Mouse (Mus musculus) gastrocnemius, postnatal 25 days (tissue): ENCODE data around the gene Wfikkn2. TPM values are rescaled to one million over a fixed set of nuclear protein-coding genes. Genes with fewer than 3 reads are reported as not detected.
"Not testable (repeated sequence)": the region's sequence is repeated elsewhere in the genome, so short reads cannot be mapped to it uniquely, and the experiment has no call there.

Experiments used
- DNase-seq: peaks from one replicate; pipeline ENCODE4 v3.0.0; 2022
- long read RNA-seq, 2 experiments: library from polyadenylated mRNA; stranded (forward); transcript quantifications; one replicate each; pipeline ENCODE4 v2.0.0; 2021
- total RNA-seq, 2 experiments: library from RNA; stranded (reverse); gene quantifications; 1 replicate in 1 of 2; 2 replicates in 1 of 2; pipeline ENCODE4 v1.2.3; 2021

The Wfikkn2 gene
- total RNA-seq, result 1 to 10 TPM; 4.1 to 5.8 TPM
- long read RNA-seq, experiment 1, partial matches to known transcripts, result 0 of 2 reads
- long read RNA-seq, experiment 1, other reads (novel, unspliced or antisense), result 2 of 2 reads
- long read RNA-seq, experiment 2, partial matches to known transcripts, result 0 of 1 reads
- long read RNA-seq, experiment 2, other reads (novel, unspliced or antisense), result 1 of 1 reads

DNA sequence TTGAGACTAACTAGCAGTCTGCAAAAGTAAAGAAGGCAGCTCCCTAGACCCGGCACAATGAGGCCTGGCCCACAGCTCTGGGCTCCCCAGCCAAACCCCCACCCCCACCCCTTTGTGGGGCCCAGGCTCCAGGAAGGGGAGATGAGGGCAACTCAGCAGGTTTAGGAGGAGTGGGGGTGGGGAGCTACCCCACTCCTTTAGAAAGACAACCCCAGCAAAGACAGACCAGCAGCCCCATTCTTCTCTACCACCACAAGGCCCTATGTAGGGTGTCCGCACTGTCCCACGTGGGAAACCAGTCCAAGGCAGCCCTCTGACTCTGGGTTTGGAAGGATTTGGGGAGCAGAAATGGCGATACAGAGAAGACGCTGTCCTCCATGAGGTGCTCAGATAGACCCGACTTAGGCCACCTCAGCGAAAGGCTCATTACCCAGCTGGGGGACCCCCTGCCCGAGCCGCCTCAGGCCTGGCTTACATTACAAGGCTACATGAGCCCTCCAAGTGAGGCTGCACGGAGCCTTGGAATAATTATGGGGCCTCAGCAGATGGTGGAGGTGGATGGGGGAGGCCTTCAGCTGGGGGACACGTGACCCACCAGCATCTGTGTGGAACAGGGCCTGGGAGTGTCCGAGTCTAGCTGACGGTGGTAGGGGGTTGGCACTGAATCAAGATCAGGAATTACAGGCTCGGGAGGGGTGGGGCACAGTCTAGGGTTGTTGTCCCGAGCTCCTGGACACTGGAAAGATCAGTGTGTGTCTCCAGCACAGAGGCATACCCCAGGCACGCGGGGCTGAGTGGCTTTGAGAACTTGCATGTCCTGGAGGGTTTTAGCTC, at the start of gene Wfikkn2:
Wfikkn2 (minus strand) TSS at position 51 of the 834 bp plus-strand sequence.
- no peak for DNase-seq

DNA sequence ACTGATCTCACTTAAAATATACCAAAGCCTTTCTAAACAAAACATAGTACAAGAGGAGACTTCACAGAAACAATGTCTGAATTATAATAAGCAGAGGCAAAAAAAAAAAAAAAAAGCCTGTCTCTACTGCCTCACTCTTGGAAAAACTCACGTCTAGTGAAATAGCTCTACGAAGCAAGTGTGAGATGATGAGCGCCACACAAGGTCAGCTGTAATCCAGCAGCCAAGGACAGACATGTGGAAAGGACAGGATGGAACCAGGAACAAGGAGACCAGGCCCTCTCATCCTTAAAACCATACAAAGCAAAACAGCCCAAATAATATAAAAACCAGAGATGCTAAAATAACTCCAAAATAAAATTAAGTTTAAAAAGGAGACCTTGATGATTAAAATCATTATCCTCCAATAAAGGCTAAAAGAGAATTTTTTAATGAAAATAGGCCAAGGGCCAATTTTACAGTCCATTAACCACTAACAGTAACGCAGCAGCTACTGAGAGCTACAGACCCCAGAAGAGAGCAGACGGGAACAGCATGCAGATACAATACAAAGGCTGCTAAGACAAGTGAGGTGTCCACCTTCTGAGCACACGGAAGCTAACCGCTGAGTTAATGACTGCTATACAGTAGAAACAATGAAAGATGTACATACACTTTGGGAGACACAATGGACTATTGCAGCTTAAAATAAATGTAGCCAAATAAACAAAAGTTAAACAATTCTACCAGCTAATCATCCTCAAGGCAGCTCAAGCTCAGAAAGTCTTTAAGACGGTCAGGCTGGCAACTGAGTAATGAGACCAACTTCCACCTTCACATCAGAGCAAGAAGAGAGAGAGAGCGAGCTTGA, 49.4 kb upstream of the Wfikkn2 start:
- no peak for DNase-seq

DNA sequence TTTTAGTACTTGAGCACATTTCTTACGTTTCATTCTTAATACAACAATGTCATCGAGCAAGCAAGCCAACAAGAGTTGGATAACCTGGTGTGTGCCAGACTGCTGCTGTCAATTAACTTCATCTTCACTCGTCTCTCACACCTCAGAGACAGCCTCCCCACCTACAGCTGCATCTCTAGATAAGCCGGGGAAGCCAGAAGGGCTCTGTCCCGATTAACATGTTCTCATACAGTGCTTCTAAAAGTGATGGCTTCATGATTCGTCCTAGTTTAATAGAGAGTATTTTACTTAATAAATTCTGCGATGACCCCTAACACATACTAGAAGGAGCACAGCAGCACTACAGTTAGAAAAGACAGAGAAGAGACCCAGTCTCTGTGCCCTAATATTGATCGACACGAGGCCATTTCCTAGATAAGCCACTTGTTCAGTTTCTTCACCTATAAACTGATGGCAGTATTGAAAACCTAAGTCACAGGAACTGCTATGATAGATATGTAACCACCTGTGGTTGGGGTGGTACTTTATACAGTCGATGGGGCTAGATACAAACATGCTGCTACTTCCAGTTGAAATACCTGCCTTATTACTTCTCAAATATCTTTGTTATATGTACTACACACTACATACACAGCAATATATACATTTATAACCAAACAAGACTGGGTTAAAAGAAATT, 44.4 kb upstream of the Wfikkn2 start:
- DNase-seq, result no peak

DNA sequence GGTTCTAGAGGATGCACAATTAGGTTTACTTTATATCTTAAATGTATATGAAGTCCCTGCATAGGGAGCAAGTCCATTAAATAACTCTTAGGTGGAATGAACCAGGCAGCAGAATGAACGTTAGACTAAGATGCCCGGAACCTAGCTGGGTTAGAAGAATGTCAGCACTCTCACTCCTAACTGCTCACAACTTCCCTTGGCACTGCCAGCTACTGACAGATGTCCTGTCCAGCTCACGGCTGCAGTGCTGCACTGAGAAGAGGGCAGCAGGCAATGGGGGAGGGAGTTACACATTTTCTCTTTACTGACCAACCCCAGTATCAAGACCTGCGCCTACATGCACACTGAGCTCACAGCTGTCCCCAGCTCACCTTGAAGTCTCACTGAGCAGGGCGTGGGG, 41.3 kb upstream of the Wfikkn2 start:
- no peak for DNase-seq

DNA sequence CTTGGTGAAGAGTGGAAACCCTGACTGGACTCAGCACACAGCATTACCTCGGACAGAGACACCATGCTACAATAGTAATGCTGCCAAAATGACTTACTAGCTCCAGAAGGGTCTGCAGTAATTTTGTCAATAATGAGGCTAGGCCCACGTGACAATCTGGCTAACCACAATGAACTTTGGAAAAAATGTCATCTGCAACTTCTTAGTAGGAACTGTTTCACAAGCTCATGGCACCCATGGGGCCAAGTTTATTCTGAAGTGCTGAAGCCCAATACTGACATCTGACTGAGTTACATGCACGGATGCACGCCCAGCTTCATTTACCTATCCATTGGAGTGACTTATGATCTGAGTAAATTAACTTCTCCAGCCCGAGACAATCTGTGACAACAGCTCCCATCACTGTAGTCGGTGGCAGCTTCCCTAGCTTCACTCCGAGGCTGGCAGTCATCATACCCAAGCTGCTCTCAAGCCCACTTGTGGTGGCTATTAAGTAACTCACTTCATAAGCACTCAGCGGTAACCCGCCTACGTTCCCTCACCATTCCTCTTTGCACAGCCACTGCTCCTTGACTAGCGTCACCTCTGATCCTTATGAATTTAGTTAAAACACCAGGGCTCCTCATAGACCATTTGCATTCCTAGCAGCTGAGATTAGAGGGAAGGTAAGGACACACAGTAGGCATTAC, 40.2 kb upstream of the Wfikkn2 start:
- DNase-seq, result no peak

DNA sequence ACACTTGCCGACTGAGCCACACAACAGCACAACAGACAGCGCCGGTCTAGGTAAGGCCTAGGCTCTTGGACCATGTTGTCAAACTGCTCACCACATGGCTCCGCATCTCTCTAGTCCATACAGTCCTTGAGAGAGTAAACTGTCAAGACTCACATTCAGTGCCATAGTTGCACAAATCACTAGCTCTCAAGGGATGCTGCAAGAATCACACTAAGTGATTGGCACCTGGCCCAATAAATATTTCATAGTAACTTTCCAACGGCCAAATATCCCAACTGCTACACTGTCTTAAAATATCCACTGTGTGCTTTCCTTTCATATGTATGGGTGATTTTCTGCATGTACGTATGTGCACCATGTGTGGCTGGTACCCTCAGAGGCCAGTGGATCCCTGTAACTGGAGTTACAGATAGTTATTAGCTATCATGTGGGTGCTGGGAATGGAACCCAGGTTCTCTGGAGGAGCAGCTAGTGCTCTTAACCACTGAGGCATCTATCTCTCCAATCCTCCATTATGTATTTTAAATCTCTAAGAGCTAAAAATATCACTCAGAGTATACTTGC, 37.8 kb upstream of the Wfikkn2 start:
- DNase-seq, result no peak

DNA sequence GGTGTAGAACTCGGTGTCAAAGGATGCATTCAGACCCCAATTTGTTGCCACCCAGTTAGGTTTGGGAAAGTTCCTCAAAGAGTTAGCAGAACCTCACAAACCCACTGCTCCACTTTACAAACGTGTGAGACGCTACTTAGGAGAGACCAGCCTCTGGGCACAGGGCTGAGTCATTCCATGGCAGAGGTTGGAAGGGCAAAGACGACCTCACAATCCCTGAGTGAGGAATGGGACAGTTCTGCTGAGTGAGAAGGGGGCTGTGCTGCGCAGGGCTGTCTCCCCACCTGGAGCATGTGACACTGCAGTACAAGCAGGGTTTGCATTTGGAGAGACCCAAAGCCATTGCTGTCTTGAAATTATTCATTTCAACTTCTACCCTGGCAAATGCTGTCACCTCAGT, 36.5 kb upstream of the Wfikkn2 start:
- DNase-seq, result no peak

DNA sequence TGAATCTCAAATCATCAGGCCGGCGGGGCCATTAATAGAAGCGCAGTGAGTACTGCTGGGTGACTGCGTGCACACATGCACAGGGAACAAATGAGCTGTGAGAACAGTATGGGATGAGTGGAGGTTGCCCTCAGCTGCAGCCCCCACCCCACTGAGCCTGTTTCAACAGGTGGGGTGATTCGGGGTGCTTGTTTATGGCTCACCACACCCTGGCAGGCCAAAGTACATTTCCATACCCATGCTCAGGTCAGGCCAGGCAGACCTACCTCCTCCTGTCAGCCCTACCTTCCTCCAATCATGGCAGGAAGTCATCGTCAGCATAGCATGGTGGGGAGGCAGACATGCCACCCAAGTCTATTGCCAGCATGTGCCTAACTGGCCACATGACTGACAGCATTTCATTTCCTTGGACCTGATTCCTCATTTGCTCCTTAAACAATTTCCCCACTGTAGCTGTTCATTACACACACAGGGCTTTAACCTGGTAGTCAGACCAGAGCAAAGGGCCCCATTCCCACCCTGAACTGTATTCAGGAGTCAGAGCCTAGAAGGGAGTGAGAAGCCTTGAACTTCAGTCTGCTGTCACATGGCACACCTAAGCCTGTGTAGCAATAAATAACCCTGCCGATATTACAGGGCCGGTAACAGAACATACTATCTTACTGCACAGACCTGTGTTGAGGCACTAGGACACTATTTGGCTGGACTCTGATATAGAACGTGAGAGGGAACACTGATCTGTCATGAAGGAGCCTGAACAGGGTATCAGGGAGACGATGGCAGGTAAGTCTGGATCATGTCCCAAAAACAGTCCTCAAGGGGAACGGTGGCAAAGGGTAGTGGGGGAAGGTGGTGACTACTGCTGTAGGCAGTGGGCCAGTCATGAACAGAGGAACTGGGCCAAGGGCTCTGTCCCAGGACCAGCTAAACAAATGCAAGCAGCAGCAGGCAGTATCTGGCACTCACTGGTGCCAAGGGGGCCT, 35.7 kb upstream of the Wfikkn2 start, which contains the start of gene Gm21885:
Gm21885 (plus strand) TSS at position 675 of the 983 bp plus-strand sequence.
- DNase-seq, result no peak

DNA sequence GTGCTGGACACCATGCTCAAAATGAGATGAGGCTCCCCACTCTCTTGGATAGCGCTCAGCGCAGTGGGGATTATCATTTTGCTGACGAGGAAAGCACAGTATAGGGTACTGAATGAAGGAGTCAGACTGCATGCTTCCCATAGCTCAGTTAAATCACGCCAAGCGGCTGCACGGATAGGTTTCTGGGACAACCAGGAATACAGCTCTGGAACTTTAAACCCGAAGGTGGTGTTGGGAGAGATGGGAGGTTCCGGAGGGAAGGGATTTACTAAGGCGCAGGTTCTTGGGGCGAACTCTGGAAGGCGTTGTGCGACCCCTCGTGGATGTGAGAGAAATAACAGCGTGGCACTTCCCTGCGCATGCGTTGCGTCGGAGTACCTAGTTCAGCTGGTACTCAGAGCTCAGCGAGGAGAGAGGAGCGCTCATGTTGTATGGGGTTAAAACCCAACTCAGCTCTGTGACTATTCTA, 31.1 kb upstream of the Wfikkn2 start:
- peak; percentile 82 for DNase-seq

DNA sequence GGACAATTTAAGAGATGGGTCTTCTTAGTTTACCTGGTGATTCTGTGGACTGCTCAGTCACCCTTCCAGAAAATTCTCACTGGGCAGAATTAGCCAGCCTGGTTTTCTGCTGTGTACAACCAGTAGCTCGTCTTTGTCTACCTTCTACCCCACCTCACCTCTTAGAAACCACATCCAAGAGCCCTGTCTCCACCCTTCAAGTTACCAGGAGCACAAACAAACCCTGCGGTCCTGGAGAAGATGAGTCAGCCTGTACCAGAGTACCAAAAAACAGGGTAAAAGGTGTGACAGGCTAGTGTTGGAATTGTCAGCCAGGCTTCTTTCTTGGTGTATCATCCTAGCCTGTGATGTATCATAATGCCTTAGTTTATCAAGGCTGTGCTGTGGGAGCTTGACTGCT, 29.9 kb upstream of the Wfikkn2 start:
- no peak for DNase-seq

DNA sequence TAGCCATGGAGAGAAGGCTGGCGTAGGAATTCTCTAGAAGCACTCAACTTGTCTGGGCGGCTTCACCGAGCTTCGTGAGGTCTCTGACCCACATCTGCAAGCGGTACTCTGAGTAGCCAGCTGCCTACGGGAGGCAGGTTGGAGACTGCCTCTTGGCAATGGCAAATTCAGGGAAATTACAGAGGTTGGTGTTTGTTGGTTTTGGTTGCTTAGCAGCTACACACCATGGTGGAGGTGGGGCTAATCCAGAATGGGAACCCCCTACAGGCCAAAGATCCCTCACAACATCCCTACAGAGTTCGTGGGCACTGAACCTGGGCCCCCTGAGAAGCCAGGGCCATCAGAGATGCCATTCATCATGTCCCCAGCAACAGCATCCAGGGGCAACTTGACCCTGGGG, 29.4 kb upstream of the Wfikkn2 start:
- no peak for DNase-seq

DNA sequence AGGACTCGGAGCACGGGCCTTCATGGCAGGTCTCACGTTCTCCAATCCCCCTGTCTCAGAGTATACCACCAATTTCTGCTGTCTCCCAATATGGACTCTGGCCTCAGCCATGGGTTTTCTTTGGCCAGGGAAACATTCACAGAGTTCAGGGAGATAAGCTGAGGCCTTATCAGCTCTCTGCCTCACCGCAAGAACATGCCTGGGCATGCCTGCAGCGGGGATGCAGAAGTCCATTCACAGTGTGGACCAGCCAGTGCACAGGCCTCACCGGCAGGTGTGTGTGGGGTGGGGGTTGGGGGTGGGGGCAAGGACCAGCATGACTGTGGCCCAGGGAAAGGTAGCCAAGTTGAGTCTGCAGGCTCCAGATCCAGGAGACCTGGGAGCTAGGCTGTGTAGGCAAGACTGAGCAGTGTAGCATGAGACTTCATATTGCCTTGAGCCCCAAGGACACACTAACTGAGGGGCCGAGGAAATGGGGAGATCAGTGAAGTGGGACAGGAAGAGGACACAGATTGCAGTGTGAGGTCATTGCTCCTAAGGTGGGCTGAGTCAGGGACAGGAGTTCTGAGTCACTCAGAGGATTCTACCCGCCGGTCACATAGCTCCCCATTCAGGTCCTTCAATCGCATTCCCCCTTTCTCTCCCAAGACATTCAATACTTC, 28.5 kb upstream of the Wfikkn2 start:
- no peak for DNase-seq

DNA sequence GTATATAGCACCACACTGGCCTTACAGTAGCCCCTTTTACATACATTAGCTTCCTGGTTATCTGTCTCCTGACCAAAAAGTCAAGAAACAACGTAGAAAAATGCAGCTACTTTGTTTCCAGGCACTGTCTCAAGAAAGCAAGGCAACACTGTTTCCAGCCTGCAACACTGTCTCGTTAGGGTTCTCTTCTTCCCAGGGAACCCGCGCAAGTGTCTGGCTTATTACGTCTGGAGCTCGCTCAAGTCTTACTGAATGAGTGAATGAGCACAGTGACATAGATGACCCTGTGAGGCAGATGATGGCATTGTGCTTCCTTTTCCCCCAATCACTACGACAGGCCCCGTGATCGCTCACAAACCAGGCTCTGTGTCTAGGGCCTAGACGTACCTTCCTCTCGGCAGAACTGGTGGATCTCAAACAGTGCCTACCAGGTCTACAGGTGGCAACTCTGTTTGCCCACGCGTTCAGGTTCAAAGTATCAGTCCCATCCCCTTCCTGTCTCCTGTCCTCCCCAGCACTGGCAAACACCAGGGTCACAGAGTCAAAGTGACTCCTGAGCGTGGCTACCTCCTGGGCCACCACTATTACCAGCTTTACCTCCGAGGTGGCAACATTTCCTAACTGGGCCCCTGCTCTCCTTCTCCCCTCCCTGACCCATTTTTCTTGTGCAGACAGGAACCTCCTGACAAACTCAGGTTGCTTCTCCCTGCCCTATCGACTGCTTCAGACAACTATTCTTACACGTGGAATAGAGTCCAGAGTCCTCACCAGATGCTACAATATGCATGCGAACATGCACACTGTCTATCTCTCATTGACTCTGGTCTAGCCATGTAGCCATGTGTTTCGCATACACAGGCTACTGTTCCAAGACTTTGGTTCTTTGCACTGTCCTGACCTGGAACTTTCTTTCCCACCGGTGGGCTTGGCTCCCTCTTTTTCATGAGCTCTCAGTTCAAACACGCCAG, 27.4 kb upstream of the Wfikkn2 start:
- no peak for DNase-seq

DNA sequence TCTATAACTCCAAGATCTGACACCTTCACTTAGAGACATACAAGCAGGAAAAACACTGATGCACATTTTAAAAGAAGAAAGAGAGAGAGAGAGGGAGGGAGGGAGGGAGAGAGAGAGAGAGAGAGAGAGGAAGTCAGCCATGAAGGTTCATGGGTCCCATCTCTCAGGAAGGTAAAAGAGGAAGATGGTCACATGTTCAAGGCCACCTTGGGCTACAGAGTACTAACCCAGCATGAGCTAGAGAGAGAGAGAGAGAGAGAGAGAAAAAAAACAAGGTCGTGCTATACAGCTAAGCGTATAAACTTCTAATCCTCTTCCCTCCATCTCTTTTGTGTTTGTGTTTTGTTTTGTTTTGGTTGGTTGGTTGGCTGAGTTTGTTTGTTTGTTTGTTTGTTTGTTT, 25.2 kb upstream of the Wfikkn2 start:
- DNase-seq, result no peak

DNA sequence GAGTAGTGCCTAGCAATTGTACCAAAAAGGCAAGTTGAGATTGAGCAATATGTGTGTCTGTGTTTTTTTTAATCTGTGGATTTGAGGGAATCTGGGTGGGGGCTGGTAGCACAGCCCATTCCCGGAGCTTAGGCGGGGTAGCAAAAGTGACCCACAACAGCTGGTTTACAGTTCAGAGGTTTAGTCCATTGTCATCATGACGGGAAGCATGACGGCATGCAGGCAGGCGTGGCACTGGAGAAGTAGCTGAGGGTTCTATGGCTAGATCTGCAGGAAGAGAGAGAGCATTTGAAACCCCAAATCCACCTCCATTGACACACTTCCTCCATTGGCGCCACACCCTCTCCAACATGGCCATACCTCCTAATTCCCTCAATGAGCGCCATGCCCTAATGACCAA, 24.1 kb upstream of the Wfikkn2 start:
- DNase-seq, result no peak

DNA sequence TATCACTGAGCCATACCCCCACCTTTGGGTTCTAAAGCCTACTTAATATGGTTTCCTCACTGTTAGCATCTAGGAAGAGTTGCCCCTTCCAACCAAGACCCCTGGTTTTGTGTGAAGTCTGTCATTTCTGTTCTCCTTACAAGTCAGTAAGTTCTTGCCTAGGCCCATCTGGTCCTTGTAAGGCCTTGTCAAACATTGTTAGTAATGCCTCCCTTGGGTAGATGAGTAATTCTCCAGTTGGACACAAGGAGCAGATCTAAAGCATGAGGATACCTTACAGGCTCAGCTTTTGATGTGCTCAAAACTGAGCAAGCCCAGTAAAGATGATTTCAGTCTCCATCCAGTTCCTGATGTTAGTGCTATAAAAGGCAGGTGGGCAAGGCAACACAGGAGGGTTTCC, 23.0 kb upstream of the Wfikkn2 start:
- DNase-seq, result no peak

DNA sequence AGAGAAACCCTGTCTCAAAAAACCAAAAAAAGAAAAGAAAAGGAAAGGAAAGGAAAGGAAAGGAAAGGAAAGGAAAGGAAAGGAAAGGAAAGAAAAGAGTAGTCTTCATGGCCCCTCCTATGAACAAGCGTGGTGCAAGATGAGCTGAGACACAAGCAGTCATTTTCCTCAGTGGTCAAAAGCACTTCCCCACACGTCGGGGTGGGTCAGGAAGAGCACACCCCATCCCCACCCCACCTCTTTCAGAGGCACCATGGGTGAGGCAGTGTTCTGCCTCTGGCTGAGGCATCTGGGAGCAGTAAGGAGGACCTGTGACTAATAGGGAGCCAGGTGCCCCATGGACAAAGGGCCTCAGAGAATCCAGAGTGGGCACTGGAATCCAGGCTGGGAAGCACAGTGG, 20.4 kb upstream of the Wfikkn2 start:
- not testable (repeated sequence) for DNase-seq

DNA sequence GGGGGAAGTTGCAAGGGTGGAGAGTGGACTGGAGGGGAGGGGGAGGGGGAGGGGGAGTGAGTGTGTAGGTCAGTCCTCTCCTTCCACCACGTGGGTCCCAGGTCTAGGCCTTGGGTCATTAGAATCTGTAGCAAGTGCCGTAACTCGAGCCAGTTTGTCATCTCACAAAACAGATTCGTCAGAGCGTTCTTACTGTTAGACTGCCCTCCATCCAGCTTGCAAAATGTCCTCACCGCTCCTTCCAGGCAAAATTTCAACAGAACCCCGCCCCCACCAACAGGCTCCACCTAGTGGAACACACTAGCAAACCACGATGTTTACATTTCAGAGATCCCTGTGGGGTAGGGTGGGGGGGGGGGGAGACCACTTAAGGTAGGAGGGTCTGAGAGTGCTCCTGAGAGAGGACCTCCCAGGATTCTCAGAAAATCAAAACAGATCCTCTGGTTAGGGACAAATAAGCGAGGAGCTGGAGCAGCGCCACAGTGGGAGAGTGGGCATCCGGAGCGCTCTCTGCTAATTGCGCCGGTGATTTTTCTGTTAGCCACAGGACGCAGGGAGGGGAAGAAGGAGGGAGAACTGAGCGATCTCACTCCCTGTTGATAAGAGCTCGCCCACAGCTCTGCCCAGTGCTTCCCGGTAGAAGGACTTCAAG, 19.5 kb upstream of the Wfikkn2 start:
- peak; percentile 34 for DNase-seq
